Mouse (Mus musculus): ENCODE data around the gene 6330409D20Rik. TPM values are rescaled to one million over a fixed set of nuclear protein-coding genes. Genes with fewer than 3 reads are reported as not detected.

Gene 6330409D20Rik
- total RNA-seq (2014; rRNA removed) (1.7 and 3.2 TPM in 2 replicates), polyA plus RNA-seq (2015; fragmentation: Nextera tagmentation; extraction: Ambion mirVana) (3.6 and 5.1 TPM in 2 replicates)

DNA sequence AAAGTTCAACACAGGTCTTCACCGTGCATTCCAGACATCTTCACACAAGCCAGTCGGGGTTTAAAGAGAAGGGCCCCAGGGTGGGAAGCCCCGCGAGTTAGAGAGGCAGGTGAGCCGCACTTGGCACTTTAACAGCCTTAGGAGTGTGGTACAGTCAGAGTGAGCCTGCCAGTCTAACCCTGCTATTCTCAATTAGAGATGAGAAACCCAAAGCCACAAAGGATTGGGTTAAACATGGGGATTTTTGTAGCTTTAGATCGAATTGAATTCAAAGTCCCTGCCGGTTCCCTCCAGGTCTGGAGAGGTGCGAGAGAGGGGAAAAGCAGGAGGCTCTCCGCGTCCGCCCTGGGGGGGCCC is at the start of gene 6330409D20Rik:
Gene 6330409D20Rik, minus strand, starts transcription at position 101 of the 357 bp plus-strand sequence.
- ATAC-seq = no peak

DNA sequence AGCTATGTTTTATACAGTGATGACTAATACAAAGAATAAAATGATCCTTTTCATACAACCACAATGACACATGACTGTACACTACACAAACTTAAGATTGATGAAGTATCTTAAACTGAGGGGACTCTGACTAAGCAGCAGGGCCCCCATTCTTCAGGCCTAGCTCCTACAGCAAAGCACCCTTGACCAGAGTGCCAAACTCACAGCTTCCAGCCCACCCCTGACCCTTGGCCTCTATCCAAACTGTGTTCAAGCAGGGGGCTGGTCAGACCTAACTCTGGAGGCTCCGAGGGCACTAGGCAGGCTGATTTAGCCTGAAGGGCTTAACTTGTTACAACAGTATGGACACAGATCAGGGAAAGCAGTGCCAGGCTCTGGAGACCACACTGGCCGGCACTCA is 47.8 kb upstream of the 6330409D20Rik start:
- Histone ChIP-seq H3K4me3 (ENCODE audit: low read length) (no peak overlapping the region), H3K4me2 (ENCODE audit: low read depth, low read length) (no peak overlapping the region), H3K9ac (replicated peaks; ENCODE audit: low read length) (no peak overlapping the region), H3K9me3 (ENCODE audit: low read length) (no peaks in the 10 kb centered on the region), H3K27me3 (ENCODE audit: insufficient read depth, low read length) (no peaks in the 10 kb centered on the region), H3K36me3 (ENCODE audit: insufficient read depth, low read length) (peaks cover 25% of the 10 kb centered on the region), H3K27ac (no peak overlapping the region), H3K4me1 (ENCODE audit: insufficient read depth, low read length) (no peaks in the 10 kb centered on the region)
- DNase-seq (ENCODE audit: low spot score) (no peak), ATAC-seq (no peak)
- WGBS = 32% methylated on average over 2 of the region's 2 CpGs
- TF ChIP-seq CTCF (IDR thresholded peaks at IDR 0.05; ENCODE audit: low read depth) = no peak

More for the DNA sequence above, at the start of gene 6330409D20Rik:
- peaks cover 9% of the 10 kb centered on the region for H3K36me3 ChIP-seq (ENCODE audit: insufficient read depth, low read length)
- no peak for DNase-seq (ENCODE audit: low spot score)
- no peaks in the 10 kb centered on the region for H3K9me3 ChIP-seq (ENCODE audit: low read length)
- peak within 1 kb of the TSS; percentile 74 for H3K4me2 ChIP-seq (ENCODE audit: low read depth, low read length)
- H3K4me3 ChIP-seq (ENCODE audit: low read length) = peak within 1 kb of the TSS; percentile 80
- H3K27me3 ChIP-seq (ENCODE audit: insufficient read depth, low read length) = no peaks in the 10 kb centered on the region
- peak within 1 kb of the TSS; percentile 92 for H3K27ac ChIP-seq
- H3K4me1 ChIP-seq (ENCODE audit: insufficient read depth, low read length) = peaks cover 19% of the 10 kb centered on the region; the same call in 1 of the 2 replicates
- WGBS = 6% methylated on average over 11 of the region's 11 CpGs
- no peak for TF ChIP-seq CTCF (IDR thresholded peaks at IDR 0.05; ENCODE audit: low read depth)
- peak within 1 kb of the TSS; percentile 94 for H3K9ac ChIP-seq (replicated peaks; ENCODE audit: low read length)

DNA sequence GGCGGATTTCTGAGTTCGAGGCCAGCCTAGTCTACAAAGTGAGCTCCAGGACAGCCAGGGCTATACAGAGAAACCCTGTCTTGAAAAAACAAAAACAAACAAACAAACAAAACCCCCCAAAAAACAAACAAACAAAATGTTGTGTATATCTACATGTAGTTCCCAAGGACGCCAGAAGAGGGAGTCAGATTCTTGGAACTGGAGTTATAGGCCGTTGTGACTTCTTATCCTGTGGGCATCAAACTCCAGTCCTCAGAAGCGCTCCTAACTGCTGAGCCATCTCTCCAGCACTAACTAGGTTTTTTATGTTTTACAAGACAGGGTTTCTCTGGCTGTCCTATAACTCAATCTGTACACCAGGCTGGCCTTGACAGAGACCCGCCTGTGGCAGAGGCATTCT is 46.4 kb upstream of the 6330409D20Rik start:
- no peaks in the 10 kb centered on the region for H3K27me3 ChIP-seq (ENCODE audit: insufficient read depth, low read length)
- no peak overlapping the region for H3K9ac ChIP-seq (replicated peaks; ENCODE audit: low read length)
- 59% methylated on average over 6 of the region's 6 CpGs for WGBS
- no peaks in the 10 kb centered on the region for H3K9me3 ChIP-seq (ENCODE audit: low read length)
- no peak overlapping the region for H3K4me3 ChIP-seq (ENCODE audit: low read length)
- no peaks in the 10 kb centered on the region for H3K4me1 ChIP-seq (ENCODE audit: insufficient read depth, low read length)
- peak; percentile 63 for TF ChIP-seq CTCF (IDR thresholded peaks at IDR 0.05; ENCODE audit: low read depth)
- H3K27ac ChIP-seq = no peak overlapping the region
- ATAC-seq (no peak), DNase-seq (ENCODE audit: low spot score) (peak; percentile 73)
- peaks cover 14% of the 10 kb centered on the region; the same call in 1 of the 2 replicates for H3K36me3 ChIP-seq (ENCODE audit: insufficient read depth, low read length)
- H3K4me2 ChIP-seq (ENCODE audit: low read depth, low read length) = no peak overlapping the region

DNA sequence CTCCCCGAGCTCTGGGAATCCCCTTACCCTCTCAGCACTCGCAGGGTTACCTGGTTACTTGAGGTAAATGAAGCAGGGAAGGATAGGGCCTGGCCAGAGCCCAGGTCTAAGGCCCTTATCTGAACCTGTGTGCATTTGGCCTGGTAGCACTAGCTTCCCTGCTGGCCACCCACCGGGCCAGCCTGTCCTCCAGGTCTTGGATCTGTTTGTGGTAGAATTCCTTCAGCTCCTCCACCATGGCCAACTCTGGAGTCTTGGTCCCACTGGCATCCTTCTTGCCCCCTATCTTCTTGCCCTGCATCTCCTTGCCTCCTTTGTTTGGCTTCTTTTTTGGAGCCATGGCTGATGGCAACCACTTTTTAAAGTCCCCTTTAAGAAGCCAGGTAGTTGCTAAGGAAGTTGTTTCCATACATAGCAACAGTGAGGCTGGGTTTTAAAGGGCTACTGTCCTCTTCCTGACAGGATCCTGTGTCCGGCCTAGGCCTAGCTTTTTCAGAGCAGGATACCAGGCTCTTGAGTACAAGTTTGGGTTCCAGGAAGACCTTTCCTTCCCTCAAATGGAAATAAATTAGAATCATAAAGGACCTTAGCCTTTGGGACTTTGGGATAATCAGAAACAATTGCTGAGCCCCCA is 43.3 kb upstream of the 6330409D20Rik start, which contains the start of gene Cfap157:
Gene Cfap157, minus strand, starts transcription at position 381 of the 634 bp plus-strand sequence.
- H3K27ac ChIP-seq = no peak within 1 kb of the TSS; the same call in 1 of the 2 replicates
- WGBS = 70% methylated on average over 4 of the region's 4 CpGs

DNA sequence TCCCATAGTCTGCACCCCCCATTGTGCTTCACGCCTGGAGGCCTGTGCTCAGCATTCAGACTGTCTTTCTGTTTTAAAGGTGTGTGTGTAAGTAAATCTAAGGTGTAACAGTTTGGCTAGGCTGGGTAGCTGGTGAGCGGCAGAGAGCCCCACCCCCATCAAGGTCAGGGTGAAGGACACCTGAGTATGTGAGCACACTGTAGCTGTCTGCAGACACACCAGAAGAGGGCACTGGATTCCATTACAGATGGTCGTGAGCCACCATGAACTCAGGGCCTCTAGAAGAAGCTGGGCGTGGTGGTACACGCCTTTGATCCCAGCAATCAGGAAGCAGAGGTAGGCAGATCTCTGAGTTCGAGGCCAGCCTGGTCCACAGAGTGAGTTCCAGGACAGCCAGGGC is 40.9 kb upstream of the 6330409D20Rik start:
- 78% methylated on average over 6 of the region's 6 CpGs for WGBS
- no peak overlapping the region for H3K27ac ChIP-seq
- no peak for ATAC-seq

More for the DNA sequence above, 43.3 kb upstream of the 6330409D20Rik start, which contains the start of gene Cfap157:
- peaks cover 5% of the 10 kb centered on the region; the same call in 1 of the 2 replicates for H3K36me3 ChIP-seq (ENCODE audit: insufficient read depth, low read length)
- no peak for TF ChIP-seq CTCF (IDR thresholded peaks at IDR 0.05; ENCODE audit: low read depth)
- DNase-seq (ENCODE audit: low spot score) (peak; percentile 68), ATAC-seq (peak; percentile 59)
- peak within 1 kb of the TSS; percentile 31; the same call in 1 of the 2 replicates for H3K4me2 ChIP-seq (ENCODE audit: low read depth, low read length)
- 0 out of 2 replicates have a peak within 1 kb of the TSS, but pooled peaks have one; percentile 6 for H3K4me3 ChIP-seq (ENCODE audit: low read length)
- H3K9ac ChIP-seq (replicated peaks; ENCODE audit: low read length) = no peak within 1 kb of the TSS
- H3K27me3 ChIP-seq (ENCODE audit: insufficient read depth, low read length) = no peaks in the 10 kb centered on the region
- H3K9me3 ChIP-seq (ENCODE audit: low read length) = no peaks in the 10 kb centered on the region
- no peaks in the 10 kb centered on the region for H3K4me1 ChIP-seq (ENCODE audit: insufficient read depth, low read length)

DNA sequence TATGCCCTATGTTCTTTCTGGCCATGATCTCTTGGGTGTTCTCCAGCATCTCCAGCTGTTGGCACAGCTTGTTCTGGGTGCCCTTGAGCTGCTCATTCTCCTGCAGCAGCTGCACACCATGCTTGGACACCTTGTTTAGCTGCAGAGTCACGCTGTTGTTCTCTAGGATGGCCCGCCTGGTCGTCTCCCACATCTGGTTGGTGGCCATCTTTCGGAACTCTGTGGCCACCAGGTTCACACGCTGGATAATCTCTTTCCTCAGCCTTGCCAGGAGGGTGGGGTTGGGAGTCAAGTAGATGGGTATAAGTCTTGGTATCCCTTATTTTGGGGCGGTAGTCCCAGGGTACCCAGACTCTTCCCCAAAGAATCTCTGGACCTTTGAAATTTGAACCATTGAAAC is 38.9 kb upstream of the 6330409D20Rik start:
- no peaks in the 10 kb centered on the region for H3K9me3 ChIP-seq (ENCODE audit: low read length)
- no peak for TF ChIP-seq CTCF (IDR thresholded peaks at IDR 0.05; ENCODE audit: low read depth)
- no peak overlapping the region for H3K9ac ChIP-seq (replicated peaks; ENCODE audit: low read length)
- no peak overlapping the region for H3K4me3 ChIP-seq (ENCODE audit: low read length)
- no peaks in the 10 kb centered on the region for H3K27me3 ChIP-seq (ENCODE audit: insufficient read depth, low read length)
- WGBS = 90% methylated on average over 6 of the region's 6 CpGs
- no peak overlapping the region for H3K4me2 ChIP-seq (ENCODE audit: low read depth, low read length)
- H3K4me1 ChIP-seq (ENCODE audit: insufficient read depth, low read length) = peaks cover 11% of the 10 kb centered on the region; the same call in 1 of the 2 replicates
- DNase-seq (ENCODE audit: low spot score) = no peak
- ATAC-seq = no peak
- H3K36me3 ChIP-seq (ENCODE audit: insufficient read depth, low read length) = no peaks in the 10 kb centered on the region
- no peak overlapping the region for H3K27ac ChIP-seq

More for the DNA sequence above, 40.9 kb upstream of the 6330409D20Rik start:
- no peak overlapping the region for H3K4me2 ChIP-seq (ENCODE audit: low read depth, low read length)
- no peaks in the 10 kb centered on the region for H3K36me3 ChIP-seq (ENCODE audit: insufficient read depth, low read length)
- DNase-seq (ENCODE audit: low spot score) = no peak
- H3K4me3 ChIP-seq (ENCODE audit: low read length) = no peak overlapping the region
- no peaks in the 10 kb centered on the region for H3K27me3 ChIP-seq (ENCODE audit: insufficient read depth, low read length)
- H3K9me3 ChIP-seq (ENCODE audit: low read length) = no peaks in the 10 kb centered on the region
- TF ChIP-seq CTCF (IDR thresholded peaks at IDR 0.05; ENCODE audit: low read depth) = no peak
- H3K9ac ChIP-seq (replicated peaks; ENCODE audit: low read length) = no peak overlapping the region
- H3K4me1 ChIP-seq (ENCODE audit: insufficient read depth, low read length) = no peaks in the 10 kb centered on the region

DNA sequence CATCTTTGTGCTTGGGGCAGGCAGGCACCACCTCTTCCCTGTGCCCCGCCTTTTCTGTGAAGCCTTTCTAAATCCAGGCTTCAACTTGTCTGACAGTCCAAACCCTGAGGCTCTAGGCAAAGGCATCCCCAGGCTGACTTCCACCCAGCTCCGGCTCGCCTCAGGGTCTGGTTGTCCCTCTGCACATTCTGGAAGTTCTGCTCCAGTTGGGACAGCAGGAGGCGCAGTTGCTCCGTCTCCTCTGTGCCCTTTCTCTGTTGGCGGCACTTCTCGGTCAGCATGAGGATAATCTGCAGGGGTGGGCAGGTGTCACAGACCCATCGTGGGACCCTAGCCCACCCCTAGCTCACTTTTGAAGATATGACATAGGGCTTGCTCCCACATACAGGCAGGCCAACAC is 38.3 kb upstream of the 6330409D20Rik start:
- no peak overlapping the region for H3K4me3 ChIP-seq (ENCODE audit: low read length)

More for the DNA sequence above, 38.3 kb upstream of the 6330409D20Rik start:
- Histone ChIP-seq H3K9ac (replicated peaks; ENCODE audit: low read length) (no peak overlapping the region), H3K36me3 (ENCODE audit: insufficient read depth, low read length) (no peaks in the 10 kb centered on the region), H3K27ac (no peak overlapping the region), H3K4me2 (ENCODE audit: low read depth, low read length) (no peak overlapping the region), H3K27me3 (ENCODE audit: insufficient read depth, low read length) (no peaks in the 10 kb centered on the region), H3K9me3 (ENCODE audit: low read length) (no peaks in the 10 kb centered on the region), H3K4me1 (ENCODE audit: insufficient read depth, low read length) (peaks cover 11% of the 10 kb centered on the region; the same call in 1 of the 2 replicates)
- peak; percentile 64 for DNase-seq (ENCODE audit: low spot score)
- peak; percentile 80 for TF ChIP-seq CTCF (IDR thresholded peaks at IDR 0.05; ENCODE audit: low read depth)
- no peak for ATAC-seq
- WGBS = 16% methylated on average over 8 of the region's 8 CpGs

Measured in hindbrain, postnatal 0 days (tissue).